Mouse (Mus musculus) fibroblast of lung, adult 2 months (primary cell): ENCODE measurements at regions not wholly inside any gene's neighbourhood (a gene's known extent, or its start where the extent isn't known, plus 50 kb on each side); places are given as distances from the start of the nearest gene placed in this dataset.

Source experiments
- DNase-seq: peaks from one replicate; pipeline ENCODE4 v3.0.0-alpha.2; 2011; ENCODE audit warnings: low read depth

- no peak for DNase-seq
Observed at GRCm38 (mm10) chr7:89088141-89088540, 315.9 kb downstream of the Tmem135 start.

DNA sequence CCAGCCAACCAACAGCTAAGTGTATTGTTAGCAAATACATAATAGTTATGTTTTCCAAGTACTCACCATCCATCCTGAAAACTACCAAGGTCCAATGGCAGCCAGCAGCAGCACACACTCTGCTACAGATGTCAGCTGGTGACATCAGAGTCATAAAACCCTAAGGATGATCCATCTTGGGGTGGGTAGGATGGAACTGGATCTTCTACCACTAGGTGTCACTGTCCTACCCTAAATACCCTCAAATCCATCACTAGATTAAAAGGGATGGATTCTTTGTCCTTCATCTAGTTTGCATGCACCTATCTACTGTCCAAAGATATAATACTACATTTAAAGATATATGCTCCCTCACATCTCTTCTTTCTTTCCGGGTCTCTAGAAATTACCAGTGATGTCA lies 317.7 kb downstream of the Tmem135 start:
- DNase-seq: no peak

GRCm38 (mm10) chr7:89073939-89074690 lies 329.9 kb downstream of the Tmem135 start:
- no peak for DNase-seq

GRCm38 (mm10) chr7:89070030-89070429 lies 334.0 kb downstream of the Tmem135 start:
- no peak for DNase-seq

DNA sequence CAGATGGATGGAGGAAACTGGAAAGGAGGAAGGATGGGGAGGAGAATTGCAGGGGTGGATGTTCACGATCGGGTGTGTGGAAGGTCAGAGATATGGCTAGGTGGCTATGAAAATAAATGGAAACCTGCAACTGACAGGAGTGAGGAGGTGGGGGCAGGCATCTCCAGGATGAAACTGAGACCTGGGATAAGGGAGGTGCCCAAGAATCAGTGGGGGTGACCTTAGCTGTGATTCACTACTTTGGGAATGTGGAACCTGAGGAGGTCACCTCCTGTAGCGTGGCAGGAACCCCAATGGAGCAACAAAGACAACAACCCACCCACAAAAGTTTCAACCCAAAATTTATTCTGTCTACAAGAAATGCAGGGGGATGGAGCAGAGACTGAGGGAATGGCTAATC lies 339.6 kb downstream of the Tmem135 start:
- DNase-seq: no peak

- no peak for DNase-seq
Observed at GRCm38 (mm10) chr7:89063630-89064029, 340.4 kb downstream of the Tmem135 start.

DNA sequence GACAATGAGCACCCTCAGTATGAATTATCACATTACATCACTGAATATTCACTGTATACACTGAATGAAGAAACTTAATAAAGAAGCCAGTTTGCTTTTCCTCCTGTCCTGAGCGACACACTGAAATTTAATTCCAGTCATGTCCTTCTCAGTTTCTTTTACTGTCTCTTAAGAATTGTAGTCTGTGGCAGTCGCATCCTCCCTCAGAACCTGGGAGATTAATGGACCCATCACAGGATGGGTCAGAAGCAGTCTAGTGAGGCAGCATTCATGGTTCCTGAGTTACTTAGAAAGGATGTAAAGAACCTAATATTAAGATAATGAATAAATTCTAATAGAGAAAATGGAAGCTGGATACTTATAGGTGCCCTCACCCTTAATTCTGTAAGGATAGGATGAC lies 349.5 kb downstream of the Tmem135 start:
- no peak for DNase-seq

DNA sequence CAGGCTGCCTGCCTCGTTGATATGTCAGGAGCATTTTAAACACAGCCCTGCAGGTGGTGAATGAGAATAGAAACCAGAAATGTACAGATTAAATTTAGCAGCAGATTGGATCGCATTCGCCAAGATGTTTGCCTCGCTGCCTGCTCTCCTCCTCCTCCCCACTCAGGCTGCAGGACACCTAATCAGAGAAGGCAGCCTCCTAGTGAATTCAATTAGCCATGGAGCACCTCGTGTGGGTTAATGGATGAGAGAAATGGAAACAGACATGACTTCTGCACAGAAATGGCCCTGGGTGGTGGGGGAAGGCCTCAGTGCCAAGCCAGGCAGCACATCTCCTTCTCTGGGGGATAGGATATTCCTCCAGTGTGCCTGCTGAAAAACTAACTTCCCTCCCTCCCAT lies 352.8 kb downstream of the Tmem135 start:
- no peak for DNase-seq

GRCm38 (mm10) chr7:89046405-89047217 lies 357.4 kb downstream of the Tmem135 start:
- no peak for DNase-seq

GRCm38 (mm10) chr7:89042977-89043376 lies 361.0 kb downstream of the Tmem135 start:
- DNase-seq: peak; percentile 2

- no peak for DNase-seq
Observed at GRCm38 (mm10) chr7:89041287-89041686, 362.7 kb downstream of the Tmem135 start.

GRCm38 (mm10) chr7:89040139-89040538 lies 363.9 kb downstream of the Tmem135 start:
- DNase-seq: no peak

DNA sequence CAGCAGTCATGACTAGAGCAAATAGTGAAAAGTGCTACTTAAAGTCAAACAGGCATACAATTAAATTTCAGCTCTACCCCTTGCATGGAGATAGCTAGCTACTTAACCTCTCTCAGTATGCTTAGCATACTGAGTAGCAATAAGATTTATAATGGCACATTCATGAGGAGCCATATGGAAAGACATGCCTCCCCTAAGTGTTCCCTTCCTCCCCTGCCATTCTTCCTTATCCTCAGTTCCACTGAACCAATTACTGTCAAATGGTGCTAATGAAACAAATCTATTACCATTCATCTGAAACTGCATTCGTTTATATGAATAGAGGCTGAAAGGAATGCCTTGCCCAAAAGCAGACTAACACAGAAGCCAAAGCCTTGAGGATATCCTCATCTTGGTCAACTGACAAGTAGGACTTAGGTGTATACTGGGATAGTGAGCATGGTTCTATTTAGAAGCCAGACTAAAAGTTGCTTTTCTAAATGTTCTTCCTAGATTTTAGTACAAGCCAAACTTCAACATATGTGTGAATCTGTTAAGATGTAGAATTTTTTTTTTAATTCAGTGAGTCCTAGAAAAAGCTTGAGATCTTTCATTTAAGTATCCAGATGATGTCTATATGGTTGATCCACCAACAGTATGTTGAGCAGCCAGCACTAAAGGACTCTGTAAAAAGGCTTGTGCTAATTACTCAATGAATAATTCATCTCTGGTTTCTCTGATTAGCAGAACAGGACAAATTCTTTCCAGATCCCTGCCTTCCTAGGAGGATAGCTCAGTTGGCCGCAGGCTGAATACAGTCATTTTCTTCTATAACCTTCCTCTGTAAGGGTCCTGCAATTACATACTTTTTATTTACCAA lies 368.7 kb downstream of the Tmem135 start:
- DNase-seq: no peak

DNA sequence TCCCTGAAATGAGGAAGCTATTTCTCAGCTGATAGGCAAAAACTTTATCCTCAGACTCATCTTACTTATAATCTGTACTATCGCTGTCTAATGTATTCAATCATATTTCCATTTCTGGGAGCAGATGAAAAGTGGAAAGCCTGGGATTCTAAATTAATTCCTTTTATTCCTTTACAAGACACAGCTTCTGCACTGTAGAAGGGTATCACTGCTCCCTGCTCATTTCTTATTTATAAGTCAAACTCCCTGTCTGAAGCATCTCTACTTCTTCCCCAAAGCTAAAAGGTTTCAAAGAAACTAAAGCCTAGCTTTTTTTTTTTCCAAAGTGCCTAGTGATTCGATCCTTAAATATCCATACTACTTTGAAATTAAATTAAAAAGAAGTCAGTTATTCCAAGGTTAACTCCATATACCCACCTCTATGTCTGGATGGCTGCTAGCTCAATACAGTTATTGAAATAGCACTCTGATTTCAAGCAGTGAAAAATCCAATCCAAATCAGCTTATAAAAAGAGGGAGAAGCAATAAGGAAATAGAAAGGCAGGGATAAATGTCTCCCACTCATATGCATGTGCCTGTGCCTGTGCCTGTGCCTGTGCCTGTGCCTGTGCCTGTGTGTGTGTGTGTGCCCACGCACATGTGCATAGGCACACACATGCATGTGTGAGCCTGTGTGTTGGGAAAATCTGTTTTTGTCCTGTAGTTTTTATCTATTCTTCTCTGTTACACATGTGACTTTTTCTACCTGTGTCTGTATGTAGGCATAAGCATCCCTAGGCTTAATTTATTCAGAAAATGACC lies 380.6 kb downstream of the Tmem135 start:
- DNase-seq: no peak

GRCm38 (mm10) chr7:88998815-88999392 lies 405.1 kb downstream of the Tmem135 start:
- DNase-seq: no peak

GRCm38 (mm10) chr7:88997815-88998477 lies 406.1 kb downstream of the Tmem135 start:
- no peak for DNase-seq

DNA sequence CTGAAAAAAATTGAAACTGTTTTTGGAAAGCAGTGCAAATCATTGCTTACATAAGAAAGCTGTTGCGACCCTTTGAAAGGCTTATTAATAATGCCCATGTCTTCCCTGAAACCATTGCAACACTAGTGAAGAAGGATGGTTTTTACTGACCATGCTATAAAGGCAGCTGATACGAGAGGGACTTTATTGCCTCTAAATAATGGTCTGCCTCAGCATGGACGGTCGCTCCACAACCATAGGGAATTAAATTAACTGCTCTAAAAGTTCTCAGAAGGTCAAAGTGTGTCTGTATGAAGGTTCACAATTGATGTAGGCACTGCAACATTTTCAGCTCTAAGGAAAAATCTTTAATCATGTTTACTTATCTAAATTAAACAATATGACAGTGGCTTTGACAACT lies 429.6 kb downstream of the Tmem135 start:
- DNase-seq: no peak

- peak; percentile 4 for DNase-seq
Observed at GRCm38 (mm10) chr7:88960841-88961240, 443.2 kb downstream of the Tmem135 start.

GRCm38 (mm10) chr7:88960190-88960589 lies 443.8 kb downstream of the Tmem135 start:
- DNase-seq: no peak

- no peak for DNase-seq
Observed at GRCm38 (mm10) chr7:88959332-88960124, 444.5 kb downstream of the Tmem135 start.
